Mouse (Mus musculus): ENCODE data around the gene Vsir.

DNA sequence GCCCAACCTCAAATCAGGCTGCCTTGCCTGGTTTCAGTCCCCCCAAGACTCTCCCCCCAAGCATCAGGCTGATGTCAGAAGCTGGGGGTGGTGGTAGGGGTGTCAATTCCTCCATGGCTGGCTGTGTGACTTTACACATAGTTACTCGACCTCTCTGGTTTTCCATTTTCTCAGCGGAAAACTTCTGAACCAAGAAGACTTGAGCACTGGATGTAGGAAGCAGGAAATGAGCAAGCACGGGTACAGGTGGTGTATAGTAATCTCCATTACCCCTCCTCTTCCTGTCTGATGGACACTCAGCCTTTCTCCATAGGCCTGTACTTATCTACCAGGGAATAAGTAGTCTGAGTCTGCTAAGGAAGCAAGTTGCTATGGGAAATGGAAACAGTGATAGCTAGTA is 33.6 kb downstream of the Vsir start:
- no peak for TF ChIP-seq CTCF (conservative IDR thresholded peaks at IDR 0.05; ENCODE audit: low read length)
- no peak for TF ChIP-seq NANOG (IDR thresholded peaks at IDR 0.05; ENCODE audit: borderline replicate concordance, low read length)
- TF ChIP-seq POU5F1 (IDR thresholded peaks at IDR 0.05; ENCODE audit: borderline replicate concordance, low read length) = no peak

Measured in E14TG2a.4 (cell line).